Mouse (Mus musculus) heart, embryonic 12.5 days (tissue): Measurements from ENCODE around the gene Gm26727. TPM values are rescaled to one million over a fixed set of nuclear protein-coding genes. Genes with fewer than 3 reads are reported as not detected.
"Not testable (repeated sequence)": the region's sequence is repeated elsewhere in the genome, so short reads cannot be mapped to it uniquely, and the experiment has no call there.

ENCODE experiments used
- ATAC-seq: fragments of 200-750 bp; cut with Nextera tagmentation; 2 replicates; pipeline ENCODE4 v1.8.0; 2017; ENCODE audit warnings: moderate TSS enrichment, moderate library complexity; ENCODE audit not compliant: insufficient number of reproducible peaks, low FRiP score
- H3K27ac ChIP-seq: fragments of 300-500 bp; sonication (generic); 2 replicates; pipeline ENCODE4 v1.5.1; 2016; ENCODE audit warnings: mild to moderate bottlenecking, moderate library complexity; ENCODE audit not compliant: poor library complexity, severe bottlenecking
- H3K27me3 ChIP-seq: fragments of 300-500 bp; sonication (generic); replicated peaks from 2 replicates; pipeline ENCODE4 v1.6.1; 2016; ENCODE audit warnings: mild to moderate bottlenecking, moderate library complexity
- H3K36me3 ChIP-seq: fragments of 300-500 bp; sonication (generic); 2 replicates; pipeline ENCODE4 v1.6.1; 2016; ENCODE audit warnings: mild to moderate bottlenecking, moderate library complexity
- H3K4me1 ChIP-seq: fragments of 300-500 bp; sonication (generic); replicated peaks from 2 replicates; pipeline ENCODE4 v1.6.1; 2016; ENCODE audit warnings: mild to moderate bottlenecking
- H3K4me2 ChIP-seq: fragments of 300-500 bp; sonication (generic); 2 replicates; pipeline ENCODE4 v1.6.1; 2016; ENCODE audit warnings: mild to moderate bottlenecking, moderate library complexity
- H3K4me3 ChIP-seq: fragments of 300-500 bp; sonication (generic); 2 replicates; pipeline ENCODE4 v1.5.1; 2016; ENCODE audit warnings: mild to moderate bottlenecking
- H3K9ac ChIP-seq: fragments of 300-500 bp; sonication (generic); 2 replicates; pipeline ENCODE4 v1.6.1; 2016; ENCODE audit warnings: mild to moderate bottlenecking, moderate library complexity
- H3K9me3 ChIP-seq: fragments of 300-500 bp; sonication (generic); replicated peaks from 2 replicates; pipeline ENCODE4 v1.6.1; 2016; ENCODE audit warnings: mild to moderate bottlenecking, moderate library complexity
- WGBS: fragments of 180-500 bp; shearing (Covaris S2); methylation state at CpG from one replicate; pipeline ENCODE4 v1.1.7; 2016; 5-methylcytosine and 5-hydroxymethylcytosine counted together
- polyA plus RNA-seq: library from polyadenylated mRNA; unstranded; fragments of >200 nt; fragmentation: Nextera tagmentation; extraction: Ambion mirVana; gene quantifications from 2 replicates; pipeline ENCODE4 v1.2.1, GENCODE M21; 2016

The Gm26727 gene
- polyA plus RNA-seq, 1 experiment from 2014 or later = not detected

- H3K9me3 ChIP-seq, H3K4me2 ChIP-seq, ATAC-seq, H3K4me1 ChIP-seq, H3K36me3 ChIP-seq, H3K27ac ChIP-seq, H3K4me3 ChIP-seq, H3K27me3 ChIP-seq, H3K9ac ChIP-seq: not testable (repeated sequence)
- no CpG with 5 or more reads among the region's 1 CpGs for WGBS
These were observed 19.6 kb downstream of the Gm26727 start, which contains the start of gene Gm21830 for GRCm38 (mm10) chr2:67413425-67413824. Gene Gm21830, plus strand, starts transcription at chr2:67413725.

Other genes with a start within 250 kb of the Gm26727 start
- not detected in 2 replicates for gene Gm21830, start 19.5 kb downstream of the Gm26727 start, polyA plus RNA-seq
- 0.08 and 0.13 TPM in 2 replicates for gene Xirp2, start 12.8 kb upstream of the Gm26727 start, polyA plus RNA-seq
- 7.1 and 7.4 TPM in 2 replicates for gene B3galt1, start 132.7 kb upstream of the Gm26727 start, polyA plus RNA-seq